Mouse (Mus musculus) forelimb bud, embryonic 11.5 days (tissue): ENCODE measurements at regions not wholly inside any gene's neighbourhood (a gene's known extent, or its start where the extent isn't known, plus 50 kb on each side); places are given as distances from the start of the nearest gene placed in this dataset.

ENCODE experiments used
- DNase-seq: peaks from one replicate; pipeline ENCODE4 v3.0.0-alpha.2; 2012; ENCODE audit warnings: low read depth, low spot score

DNA sequence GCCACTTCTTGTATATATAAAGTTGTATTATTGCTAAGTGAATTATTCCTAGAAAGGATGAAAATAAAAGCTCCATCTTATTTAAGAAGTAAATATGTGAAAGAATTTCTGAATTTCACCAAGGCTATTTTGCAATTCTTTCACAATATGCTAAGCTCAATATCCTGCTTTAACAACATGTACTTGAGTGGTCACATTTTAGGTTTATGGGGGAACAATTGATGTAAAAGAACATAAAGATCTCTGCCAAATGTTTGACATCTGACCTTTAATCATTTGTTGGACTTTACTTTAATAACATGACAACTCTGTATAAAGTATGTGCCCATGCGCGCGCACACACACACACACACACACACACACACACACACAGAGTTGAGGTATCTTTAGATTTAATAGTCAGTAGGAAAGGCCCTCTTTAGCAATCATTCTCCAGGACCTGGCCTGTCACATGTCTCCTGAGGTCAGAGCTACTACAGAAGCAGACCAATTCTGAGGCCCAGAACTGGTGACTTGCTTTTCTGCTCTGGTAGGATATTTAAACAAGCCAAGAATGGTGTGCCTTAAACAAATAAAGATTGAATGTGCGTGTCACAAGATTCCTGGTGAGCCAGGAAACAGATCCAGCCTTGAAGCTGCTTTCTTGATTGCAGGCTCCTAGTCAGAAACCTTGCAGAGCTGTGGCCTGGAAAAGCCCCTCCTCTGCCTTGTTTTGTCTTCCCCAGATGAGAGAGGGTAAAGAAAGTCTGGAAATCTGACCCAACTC, 477.4 kb upstream of the Marcks start:
- DNase-seq, result peak; percentile 24

DNA sequence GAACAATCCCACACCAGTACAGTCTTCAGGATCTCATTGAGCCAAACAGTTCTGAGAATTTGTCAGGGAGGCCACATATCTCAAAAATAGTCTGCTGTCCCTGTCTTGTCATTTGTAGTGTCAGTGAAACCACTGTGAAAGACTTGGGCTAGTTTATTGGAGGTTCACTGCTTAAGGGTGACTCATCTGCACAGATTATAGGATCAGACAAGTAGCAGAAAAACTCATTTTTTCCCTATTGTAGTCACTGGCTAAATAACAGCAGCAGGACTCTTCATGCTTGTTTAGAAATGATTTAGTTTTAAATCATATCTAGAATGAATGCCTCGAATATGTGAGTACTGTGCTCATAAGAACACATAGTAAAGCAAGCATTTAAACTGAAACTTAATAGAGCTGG, 475.2 kb upstream of the Marcks start:
- DNase-seq, result no peak

DNA sequence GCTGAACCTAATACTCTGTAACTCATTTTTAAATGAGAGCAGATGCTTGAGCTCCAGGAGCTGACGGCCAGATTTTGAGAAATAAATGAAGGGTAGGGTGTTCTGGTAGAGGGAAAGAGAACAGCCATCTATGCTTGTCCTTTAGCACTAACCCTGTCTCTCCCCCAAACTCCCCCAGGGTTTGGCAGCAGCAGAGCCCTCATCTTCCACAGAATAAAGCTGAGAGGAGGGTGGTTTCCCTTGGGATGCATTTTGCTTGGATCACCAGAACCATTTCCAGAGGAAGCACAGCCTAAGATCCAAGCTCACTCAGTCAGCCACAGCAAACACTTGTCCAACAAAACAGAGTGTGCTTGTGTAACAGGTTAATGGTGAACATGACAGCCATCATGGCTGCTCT, 464.8 kb upstream of the Marcks start:
- no peak for DNase-seq

DNA sequence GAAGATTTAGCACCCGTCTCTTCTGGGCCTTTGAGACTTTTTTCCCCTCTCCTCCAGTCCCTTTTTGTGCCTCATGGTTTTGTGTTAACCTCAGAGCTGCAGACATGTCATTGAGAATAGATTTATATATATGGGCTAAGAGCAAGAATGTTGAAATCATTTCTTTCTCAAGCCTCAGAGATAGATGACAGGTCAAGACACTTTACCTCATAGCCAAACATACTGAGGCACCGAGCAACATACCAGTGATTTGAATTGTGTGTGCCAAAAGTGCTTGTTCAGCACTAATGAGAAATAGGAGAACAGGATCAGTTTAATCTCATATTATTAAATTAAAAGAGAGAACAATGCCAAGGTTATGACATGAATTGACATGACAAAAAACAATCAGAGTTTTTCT, 464.2 kb upstream of the Marcks start:
- no peak for DNase-seq

DNA sequence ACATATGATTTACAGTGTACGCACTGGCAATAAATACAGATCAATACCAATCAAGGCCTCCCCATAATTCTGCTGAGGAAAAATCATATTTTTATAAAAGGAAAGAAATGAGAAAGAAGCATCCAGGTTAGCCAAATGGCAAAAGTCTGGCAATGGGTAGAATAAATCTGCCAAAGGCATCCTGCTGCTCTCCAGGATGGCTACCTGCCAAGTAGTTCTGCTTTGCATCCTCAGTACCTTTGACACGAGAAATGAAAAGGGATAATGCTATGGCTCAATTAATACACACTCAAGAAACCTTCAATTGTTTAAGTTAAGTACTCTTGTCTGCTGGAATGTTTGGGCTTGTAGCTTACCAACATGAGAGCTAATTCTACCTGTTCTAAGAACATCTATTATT, 451.2 kb upstream of the Marcks start:
- DNase-seq, result no peak

DNA sequence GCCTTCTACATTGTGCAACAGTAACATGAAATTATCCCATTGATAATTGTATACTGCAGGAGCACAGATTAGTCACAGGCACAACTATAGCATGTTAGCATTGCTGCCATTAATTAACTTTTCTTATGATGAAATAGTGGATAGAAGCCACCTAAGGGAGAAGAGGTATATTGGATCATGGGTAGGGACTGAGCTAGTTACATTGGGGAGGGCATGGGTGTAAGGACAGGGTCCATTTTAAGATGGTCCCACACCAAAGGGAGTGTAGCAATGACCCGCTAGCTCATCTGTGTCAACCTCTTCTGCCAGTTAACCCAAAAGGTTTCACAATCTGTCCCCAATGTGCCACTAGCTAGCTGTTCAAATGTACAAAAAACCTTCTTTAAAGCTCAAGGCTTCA, 450.3 kb upstream of the Marcks start:
- no peak for DNase-seq

DNA sequence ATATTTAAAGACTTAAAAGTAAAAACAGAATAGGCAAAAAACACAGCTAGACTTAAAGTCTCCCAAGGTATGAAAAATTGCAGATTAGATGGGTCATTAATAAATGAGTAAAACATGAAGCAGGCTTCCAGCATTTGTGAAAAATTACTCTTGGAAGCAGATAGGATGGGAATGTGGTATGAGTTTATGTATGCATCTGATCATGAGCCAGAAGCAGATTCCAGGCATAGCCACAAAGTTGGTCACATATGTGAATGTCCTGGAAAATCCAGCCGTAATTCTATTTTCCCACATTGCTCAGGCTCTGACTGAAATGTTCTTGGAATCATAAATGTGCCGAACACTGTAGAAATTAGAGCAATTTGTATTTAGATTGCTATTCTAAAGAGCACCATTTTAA, 432.5 kb upstream of the Marcks start:
- no peak for DNase-seq

DNA sequence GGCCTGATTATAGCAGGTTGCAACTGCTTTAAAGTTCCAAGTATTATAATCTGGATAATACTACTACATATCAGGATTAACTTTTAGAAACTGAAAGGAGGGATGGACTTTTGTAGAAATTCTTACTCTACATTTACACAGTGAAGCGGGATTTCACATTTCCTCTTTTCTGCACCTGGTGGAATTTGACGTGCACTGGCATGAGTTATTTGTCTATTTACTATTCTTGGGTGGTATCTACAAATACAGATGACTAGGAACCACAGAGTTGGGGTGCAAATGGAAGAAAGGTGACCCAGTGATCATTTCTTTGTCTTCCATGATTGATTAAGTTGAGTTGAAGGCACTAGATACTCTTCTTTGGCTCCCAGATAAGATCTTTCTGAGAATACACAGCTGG, 423.0 kb upstream of the Marcks start:
- no peak for DNase-seq

DNA sequence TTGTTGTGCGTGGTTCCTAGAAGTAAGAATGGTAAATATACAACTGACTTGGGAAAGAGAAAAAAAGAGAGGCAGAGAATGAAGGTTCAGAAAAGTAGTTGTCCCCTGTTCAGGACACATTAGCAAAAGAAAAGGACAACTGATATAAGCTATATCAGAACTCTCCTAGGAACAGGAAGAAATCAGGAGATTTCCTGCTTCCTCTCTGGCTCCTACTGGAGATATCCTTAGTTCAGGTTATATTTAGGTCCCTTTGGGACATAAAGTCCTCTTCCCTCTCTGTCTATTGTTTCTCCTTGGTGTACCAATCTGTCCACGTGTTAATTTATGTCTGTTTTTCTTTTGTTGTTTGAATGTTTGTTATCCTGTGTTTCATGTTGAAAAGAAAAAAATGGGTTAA, 410.7 kb upstream of the Marcks start:
- DNase-seq, result no peak

DNA sequence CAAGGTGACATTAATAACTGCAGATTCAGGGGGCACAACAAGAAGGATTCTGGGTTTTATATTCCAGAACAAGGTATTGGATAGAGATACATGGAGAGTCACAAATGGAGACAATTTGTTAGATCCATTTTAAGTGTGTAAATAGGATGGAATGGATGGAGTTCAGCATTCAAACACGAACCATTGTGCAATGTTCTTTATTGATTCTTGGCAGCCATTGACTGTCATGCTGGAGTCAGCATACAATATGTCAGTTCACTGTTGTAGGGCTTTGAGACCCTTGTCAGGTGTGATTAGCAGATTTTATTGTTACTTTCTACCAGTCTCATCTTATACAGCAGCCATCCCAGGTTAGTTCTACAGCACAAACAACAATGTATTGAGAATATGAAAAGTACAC, 402.0 kb upstream of the Marcks start:
- DNase-seq, result no peak

DNA sequence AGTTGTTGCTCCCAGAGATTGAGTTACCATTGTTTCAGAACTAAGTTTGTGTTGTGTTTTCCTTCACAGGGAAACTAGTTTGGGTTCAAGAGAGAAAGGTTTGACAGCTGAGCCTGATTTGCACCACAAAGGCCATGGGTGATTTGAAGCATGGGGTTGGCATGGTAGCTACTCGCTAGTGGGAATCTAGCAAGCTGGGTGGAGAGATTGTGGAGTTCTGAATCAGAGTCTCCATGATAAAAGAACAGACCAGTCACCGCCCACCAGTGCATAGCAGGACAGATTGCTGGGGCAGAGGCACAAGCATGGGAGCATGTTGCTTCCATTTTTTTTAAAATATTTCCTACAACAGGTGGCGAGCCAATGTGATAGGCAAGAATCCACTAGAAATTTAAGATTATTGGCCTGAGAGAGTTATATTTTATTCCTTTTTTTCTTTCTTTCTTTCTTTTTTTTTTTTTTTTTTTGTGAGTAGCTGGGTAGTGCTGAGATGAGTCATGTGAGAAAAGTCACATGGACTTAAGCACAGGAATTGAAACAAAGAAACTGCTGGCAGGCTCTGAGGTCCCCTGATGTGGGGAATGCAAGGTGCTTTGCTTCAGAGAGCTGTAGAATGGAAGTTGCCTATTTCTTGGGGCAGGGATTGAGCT, 367.4 kb upstream of the Marcks start:
- no peak for DNase-seq

DNA sequence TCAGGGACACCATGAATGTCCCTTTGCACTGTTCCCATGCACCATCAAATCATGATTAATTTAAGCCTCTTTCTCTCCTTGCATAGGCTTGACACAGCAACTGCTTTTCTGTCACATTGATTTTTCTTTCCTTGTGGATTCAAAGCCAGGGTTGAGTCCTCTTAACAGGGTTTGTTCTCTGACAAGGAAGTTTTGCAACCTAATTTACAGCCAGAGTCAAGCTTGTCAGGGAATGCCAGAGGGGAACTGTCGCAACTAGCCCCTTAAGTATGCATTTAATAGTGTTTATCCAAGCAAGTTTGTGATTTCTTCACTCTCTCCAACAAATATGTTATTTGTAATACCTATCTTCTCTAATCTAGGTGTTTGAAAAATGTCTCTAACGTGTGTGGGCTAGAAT, 365.7 kb upstream of the Marcks start:
- DNase-seq, result no peak

DNA sequence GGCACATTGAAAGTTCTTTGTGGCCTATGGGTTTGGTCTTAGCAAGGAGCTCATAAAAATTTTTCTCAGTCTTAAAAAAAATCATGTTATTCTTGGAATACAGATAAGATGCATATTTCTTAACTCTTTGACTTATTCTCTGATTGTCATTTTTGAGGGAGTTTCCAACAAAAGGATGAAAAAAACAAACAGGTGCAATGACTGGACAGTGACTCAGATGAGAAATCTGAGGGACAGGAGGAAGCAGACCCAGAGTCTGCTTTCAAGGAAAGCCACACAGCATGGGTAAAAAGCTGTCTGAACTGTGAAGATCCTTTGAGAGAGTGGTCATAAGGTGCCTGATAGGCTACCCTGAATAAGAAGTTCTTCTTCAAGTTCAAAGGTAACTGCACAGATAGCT, 363.8 kb upstream of the Marcks start:
- no peak for DNase-seq

DNA sequence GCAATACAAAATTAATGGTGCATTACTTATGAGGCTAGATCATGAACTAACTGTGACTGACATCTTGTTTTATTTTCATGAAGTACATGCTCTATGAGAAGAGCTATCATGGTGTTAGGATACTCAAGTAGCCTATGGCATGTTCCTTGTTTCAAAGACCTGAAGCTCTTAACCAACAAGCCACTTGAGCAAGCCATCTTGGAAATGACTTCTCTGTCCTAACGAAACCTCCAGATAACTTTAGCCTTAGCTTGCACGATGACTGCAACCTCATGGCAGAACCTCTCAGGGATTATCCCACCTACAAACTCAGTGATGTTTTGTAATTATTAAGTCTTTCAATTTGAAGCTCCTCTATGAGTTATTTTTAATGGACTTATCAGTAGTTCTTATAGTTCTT, 362.3 kb upstream of the Marcks start:
- DNase-seq, result no peak

DNA sequence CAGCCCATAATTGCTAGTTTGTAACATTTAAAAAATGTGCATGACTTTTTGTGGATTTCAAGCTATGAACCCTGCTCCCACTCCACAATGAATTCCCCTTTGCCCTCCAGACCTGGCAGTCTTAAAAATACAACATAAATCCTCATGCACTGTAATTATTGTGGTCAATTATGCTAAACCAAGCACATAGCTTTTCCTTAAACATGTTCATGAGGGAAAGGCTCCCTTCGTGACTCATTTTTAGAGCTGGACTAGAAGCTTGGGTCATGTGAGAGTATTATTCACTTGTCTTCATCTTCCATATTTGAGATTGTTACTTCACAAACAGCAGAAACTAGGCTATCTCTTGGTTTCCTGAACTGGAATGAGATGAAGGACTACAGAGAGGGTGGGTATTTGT, 356.7 kb upstream of the Marcks start:
- DNase-seq, result no peak

DNA sequence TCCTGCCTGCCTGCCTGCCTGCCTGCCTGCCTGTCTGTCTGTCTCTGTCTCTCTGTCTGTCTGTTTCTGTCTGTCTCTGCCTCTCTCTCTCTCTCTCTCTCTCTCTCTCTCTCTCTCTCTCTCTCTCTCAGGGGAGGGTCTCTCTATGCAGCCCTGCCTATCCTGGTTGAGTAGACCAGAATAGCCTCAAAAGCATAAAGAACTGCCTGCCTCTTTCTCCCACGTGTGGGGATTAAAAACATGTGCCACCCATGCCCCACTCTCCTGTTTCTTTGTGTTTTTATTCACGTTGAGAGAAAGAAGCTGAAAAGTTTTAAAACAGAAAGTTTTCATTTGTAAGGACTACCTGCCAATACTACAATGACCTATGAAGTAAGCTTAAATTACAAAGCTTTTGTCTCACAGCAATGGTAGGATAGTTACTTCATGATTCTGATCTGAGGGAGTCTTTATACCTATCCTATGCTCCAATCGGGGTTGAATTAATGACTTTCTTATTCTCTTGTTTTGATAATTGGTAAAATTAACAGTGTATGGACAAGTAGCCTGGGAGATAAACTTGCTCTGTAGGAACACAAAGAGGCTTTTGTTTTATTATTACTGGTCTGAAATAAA, 355.9 kb upstream of the Marcks start:
- DNase-seq, result no peak

DNA sequence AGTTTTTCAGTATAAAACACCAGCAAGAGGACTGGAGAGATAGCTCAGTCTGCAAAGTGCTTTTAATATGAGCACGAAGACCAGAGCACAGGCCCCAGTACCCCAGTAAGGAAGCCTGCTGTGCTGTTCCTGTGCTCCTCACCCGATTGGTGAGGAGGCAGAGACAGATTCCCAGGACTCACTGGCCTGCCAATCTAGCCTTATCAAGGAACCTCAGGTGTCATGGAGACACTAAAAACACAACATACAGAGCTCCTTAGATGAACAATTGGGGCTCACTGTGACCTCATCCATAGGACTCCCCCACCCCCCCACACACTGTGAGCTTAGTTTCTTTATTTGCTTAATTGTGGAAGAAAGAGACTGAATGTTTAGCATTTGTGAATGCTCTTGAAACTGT, 355.4 kb upstream of the Marcks start:
- DNase-seq, result no peak

DNA sequence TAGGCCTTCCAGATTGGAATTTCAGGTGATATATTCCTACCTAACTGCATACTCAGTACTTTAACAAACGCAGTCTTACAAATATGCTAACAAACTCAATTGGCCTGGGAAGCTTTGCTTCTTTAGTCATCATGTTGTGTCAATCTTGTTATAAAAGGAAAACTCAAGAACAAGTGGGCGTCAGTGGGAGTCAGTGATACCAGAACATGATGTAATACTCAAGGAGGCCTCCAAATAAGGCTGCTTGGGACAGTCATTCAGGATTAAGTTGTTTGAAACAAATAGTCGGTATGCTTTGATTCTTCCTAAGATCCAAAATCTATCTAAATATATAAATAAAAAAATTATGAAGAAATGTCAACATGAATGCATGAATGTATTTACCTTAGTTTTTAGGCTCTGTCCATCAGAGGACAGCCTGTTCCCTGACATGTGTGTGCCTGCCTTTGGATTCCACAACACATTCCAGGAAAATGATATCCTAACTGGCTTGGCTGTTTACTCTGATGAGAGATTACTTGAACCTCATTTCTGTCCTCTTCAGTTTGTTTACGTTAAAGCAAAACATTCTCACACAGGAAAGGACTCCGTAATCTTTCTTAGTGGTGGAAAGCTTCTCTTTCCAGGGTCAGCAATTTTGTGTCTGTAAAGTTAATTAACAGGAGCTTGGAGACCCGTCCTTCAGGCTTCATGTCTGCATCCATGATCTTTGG, 345.7 kb upstream of the Marcks start:
- no peak for DNase-seq

DNA sequence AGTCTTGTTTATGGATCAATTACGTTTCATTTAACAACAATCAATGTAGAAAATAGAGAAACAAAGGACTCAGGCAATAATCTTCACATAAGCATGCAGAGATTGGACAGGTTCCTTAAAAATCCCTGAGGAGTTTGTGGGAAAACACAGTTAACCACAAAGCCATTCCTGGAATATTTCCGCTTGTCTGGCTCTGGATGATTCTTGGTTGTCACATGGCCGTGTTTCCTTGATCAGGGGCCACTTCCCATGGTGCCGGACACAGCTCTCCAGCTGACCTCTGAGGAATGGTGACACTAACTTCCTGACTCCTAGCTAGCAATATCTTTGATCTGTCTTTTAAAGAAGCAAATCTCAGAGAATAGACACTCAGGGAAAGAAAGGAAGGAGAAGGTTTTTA, 344.8 kb upstream of the Marcks start:
- DNase-seq, result no peak

DNA sequence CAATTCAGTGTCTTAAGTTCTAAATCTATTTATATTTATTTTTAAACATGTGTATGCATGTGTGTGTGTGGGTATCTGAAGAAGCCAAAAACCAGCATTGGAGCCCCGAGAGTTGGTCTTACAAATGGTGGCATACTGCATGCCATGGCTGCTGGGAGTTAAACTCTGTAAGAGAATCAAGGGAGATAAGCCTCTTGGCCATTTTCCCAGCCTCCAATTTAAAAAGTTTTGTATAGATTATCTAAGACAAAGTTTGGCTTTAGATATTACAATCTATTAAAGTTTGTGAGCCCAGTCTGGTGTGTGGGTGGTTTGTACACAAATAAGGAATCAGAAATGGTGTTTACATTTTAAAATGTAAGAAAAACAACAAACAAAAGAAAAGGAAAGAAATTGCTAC, 343.2 kb upstream of the Marcks start:
- DNase-seq, result no peak

DNA sequence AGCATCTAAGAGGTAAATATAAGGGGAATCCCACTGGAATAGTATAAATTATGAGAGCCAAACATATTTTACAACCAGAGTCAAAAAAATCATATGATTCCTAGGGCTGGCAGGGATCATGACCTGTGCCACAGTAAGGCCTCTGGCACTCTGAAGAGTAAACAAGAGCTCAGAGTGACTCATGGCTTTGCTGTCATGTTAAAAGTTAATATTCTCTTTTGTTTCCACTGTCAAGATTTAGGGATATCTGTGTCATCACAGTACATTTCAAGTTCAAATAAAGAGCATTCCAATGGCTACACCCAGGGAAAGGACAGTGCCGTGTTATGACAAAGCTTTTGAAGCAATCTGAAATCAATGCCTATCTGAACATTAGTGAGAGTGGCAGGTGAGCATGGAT, 341.6 kb upstream of the Marcks start:
- DNase-seq, result no peak

DNA sequence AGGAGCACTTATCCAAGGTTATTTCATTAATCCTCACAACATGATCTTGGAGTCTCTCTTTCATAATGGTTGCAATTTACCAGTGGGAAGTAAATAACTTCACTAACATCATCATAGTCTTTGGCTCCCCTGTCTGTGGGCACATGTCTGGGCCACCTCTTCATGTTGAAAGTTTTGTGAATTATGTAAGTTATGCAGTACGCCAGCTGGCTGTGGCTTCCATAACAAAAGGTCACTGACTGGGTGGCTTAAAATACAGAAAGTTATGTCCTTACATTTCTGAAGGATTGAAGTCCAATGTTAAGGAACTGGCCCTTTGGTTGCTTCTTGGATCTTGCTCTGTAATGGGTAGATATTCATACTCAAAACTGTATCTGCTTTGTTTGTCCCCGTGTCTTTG, 339.4 kb upstream of the Marcks start:
- no peak for DNase-seq

DNA sequence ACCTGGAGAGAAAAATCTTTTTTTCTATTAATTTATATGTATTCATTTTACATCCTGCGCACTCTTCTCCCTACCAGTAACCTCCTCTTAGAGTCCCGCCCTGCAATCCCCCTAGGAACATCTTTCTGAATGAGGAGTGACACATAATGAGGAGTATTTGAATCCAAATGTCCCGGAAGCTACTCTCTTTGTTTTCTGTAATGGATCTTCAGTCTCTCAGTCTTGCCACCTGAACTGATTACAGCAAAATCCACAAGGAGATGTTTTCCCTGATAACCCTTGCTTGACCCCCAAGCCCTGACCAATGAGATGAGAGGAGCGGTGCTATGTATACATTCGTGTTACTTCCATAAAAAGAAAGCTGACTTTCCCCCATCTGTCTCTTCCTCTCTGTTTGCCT, 334.4 kb upstream of the Marcks start:
- no peak for DNase-seq
